Mouse (Mus musculus): ENCODE measurements around the gene Prkch.
A peak's percentile ranks its signal among the peaks of the same experiment; 100 is the strongest.

Gene Prkch

GRCm38 (mm10) chr12:73805541-73805940 lies 220.9 kb downstream of the Prkch start:
- DNase-seq: peak; percentile 85

GRCm38 (mm10) chr12:73806003-73806402 lies 221.4 kb downstream of the Prkch start:
- DNase-seq: no peak

GRCm38 (mm10) chr12:73807228-73807627 lies 222.6 kb downstream of the Prkch start:
- DNase-seq: peak; percentile 87

DNA sequence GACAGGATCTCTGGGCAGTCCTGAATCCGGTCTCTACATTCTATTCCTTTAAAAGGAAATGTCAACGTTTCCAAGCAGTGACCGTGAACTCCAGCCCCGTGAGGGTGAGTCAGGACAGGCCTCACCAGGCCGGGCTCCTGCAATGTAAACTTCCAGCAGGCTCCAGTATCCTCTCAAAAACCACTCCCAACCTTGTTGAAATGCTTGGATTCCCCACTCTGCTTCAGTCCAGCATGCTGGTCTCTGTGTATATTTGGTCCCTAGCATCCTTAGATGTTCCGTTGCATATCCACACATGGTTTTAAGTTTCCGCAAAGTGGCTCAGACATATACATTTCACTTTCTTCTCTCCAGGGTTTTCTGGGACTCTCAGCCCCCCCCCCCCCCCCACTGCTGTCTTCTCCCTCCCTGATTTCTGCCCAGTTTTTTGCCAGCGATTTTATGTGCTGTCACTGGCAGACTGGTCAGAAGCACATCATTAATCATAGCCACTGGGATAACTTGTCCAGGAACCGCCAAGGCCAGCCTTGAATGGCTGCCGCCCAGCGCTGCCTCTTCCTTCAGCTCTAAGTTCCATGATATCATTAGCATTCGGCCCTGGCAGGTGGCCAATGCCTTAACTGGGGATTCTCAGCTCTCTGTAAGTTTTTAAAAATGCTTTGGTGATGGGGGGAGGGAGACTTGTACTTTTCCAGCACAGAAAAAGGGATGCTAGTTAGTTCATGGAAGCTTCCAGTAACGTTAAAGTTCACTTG lies 225.6 kb downstream of the Prkch start:
- DNase-seq: peak; percentile 97

DNA sequence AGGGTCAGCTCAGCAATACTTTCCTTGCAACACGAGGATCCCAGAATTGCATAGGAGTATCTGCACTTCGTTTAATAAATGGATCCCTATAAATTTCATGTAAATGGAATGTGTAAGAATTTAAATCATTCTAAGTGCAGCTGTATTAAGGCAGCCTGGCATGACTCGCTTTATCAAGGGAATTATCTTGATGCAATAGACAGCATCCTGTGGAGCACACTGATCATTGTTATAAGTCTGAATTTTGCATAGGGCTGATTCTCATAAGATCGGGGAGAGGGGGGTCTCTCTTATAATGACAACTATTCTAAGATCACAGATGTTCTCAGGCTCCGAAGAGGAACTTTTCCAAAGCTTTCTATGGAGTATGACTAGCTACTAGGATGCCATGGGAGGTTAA lies 226.3 kb downstream of the Prkch start:
- DNase-seq: no peak

- DNase-seq: peak; percentile 73
These were observed 227.6 kb downstream of the Prkch start for GRCm38 (mm10) chr12:73812198-73812597.

GRCm38 (mm10) chr12:73813016-73813900 lies 228.7 kb downstream of the Prkch start:
- DNase-seq: peak; percentile 91

DNA sequence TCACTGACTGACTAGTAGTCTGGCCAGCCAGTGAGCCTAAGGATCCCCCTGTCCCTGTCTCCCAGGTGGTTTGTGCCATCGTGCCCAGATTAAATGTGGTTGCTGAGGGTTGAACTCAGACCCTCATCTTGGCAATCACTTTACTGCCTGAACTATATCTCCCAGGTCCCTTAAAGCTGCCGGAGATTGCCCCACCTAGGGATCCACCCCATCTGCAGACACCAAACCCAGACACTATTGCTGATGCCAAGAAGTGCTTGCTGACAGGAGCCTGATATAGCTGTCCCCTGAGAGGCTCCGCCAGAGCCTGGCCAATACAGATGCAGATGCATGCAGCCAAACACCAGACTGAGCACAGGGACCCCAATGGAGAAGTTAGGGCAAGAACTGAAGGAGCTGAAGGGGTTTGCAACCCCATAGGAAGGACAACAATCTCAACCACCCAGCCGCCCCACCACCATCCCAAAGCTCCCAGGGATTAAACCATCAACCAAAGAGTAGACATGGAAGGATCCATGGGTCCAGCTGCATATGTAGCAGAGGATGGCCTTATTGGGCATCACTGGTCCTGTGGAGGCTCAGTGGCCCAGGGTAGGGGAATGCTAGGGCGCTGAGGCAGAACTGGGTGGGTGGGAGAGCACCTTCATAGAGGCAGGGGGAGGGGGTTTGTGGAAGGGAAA lies 229.6 kb downstream of the Prkch start:
- DNase-seq: peak; percentile 92

DNA sequence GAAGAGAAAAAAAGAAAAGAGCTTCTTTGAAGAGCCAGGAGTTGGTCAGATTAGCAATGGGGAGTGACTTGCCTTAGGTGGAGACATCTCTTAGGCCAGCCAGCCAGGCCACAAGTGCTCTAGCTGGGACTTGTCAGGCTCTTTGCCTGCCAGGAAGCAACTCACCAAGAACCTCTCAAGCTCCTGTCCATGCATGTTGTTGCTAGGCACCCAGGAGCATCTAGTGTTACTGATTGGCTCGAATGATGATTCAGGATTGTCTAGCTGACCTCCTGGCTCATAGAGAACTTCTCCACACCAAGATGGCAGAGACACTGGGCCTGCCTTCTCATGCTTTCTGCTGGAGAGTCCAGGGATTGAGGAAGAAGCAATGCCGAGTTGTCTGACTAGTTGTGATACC lies 230.3 kb downstream of the Prkch start:
- DNase-seq: no peak

DNA sequence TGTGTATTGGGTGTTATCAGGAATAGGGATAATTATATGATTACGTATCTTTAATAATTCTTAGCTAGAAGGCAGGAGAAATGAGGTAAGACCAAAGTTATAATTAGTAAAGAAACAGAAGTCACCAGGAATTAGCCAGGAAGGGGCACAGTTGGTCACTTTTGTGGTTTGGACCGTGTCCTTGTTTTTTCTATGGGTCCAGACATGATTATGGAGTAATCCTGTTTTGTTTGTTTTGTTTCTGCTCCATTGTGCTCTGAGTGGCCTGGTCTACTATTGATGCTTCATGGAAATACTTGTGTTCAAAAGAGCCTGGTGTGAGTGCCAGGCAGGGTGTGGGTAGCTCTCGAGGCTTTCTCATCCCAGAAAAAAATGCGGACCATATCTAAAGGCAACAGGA lies 230.9 kb downstream of the Prkch start:
- no peak for DNase-seq

- peak; percentile 64 for DNase-seq
These were observed 231.3 kb downstream of the Prkch start for GRCm38 (mm10) chr12:73815892-73816291.

DNA sequence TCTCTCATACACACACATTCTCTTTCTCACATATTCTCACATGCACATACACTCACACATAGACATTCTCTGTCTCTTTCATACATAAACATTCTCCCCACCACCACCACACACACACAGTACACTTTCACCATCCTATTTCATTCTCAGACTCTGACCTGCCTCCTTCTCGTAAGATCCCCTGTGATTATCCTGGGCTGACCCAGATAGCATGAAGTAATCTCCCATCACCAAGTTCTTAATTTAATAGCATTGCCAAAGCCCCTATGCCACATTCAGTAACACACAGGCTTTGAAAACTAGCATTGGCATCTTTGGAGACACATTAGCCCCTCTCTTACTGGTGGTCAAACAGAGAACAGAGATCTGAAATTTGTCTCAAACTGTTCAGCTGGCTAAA lies 232.3 kb downstream of the Prkch start:
- peak; percentile 55 for DNase-seq

DNA sequence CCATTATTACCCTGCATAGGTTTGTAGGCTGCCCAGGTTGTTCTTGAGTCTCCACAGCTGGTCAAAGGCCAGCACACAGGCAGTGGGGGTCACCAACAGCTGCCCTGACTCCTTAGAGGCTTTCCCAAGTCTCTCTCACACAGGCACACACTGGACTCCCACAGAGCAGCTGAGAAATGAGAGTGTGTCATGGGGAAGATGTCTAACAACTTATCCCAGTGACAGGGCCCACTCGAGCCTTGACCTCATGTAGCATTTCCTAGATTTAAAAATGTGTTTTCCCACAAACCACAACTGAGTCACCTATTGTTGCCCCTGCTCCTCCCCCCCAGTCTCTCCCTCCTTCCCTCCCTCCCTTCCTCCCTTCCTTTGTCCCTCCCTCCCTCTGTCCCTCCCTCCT lies 234.2 kb downstream of the Prkch start:
- no peak for DNase-seq

- no peak for DNase-seq
These were observed 236.6 kb downstream of the Prkch start for GRCm38 (mm10) chr12:73821176-73821575.

GRCm38 (mm10) chr12:73822331-73822730 lies 237.7 kb downstream of the Prkch start:
- peak; percentile 58 for DNase-seq

DNA sequence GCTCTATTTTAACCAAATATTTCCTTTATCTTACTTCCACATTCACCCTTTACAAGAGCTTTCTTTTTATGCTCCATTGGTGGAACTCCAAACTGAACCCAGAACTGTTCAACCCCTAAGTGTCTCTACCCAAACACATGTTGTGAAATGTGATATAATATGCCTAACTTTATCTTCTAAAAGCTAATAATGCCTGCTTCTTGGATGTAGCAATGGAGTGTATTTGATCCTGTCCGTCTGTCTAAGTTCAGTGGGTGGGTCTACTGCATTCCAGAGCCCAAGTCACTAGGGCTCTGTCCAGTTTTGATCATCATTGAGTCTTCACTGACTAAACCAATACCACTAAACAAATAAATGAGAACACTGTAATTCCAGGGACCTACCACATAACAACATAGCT lies 240.2 kb downstream of the Prkch start:
- no peak for DNase-seq
